Mouse (Mus musculus) stomach, postnatal 0 days (tissue): ENCODE results near the gene Tmed10. TPM values are rescaled to one million over a fixed set of nuclear protein-coding genes. Genes with fewer than 3 reads are reported as not detected.

Experiments
- ATAC-seq: fragments of 200-750 bp; cut with Nextera tagmentation; 2 replicates; pipeline ENCODE4 v1.8.0; 2017; ENCODE audit not compliant: low FRiP score, low TSS enrichment
- DNase-seq: peaks from one replicate; pipeline ENCODE4 v3.0.0-alpha.2; 2016; ENCODE audit warnings: low spot score
- H3K27ac ChIP-seq: fragments of 300-500 bp; sonication (generic); replicated peaks from 2 replicates; pipeline ENCODE4 v1.5.1; 2014; ENCODE audit warnings: mild to moderate bottlenecking, control low read depth
- H3K27me3 ChIP-seq: fragments of 300-500 bp; sonication (generic); 2 replicates; pipeline ENCODE4 v1.6.1; 2014; ENCODE audit warnings: low read length; ENCODE audit not compliant: control insufficient read depth, insufficient read depth
- H3K36me3 ChIP-seq: fragments of 300-500 bp; sonication (generic); 2 replicates; pipeline ENCODE4 v1.6.1; 2014; ENCODE audit warnings: low read length, mixed read lengths; ENCODE audit not compliant: control insufficient read depth, insufficient read depth
- H3K4me1 ChIP-seq: fragments of 300-500 bp; sonication (generic); replicated peaks from 2 replicates; pipeline ENCODE4 v1.6.1; 2014; ENCODE audit warnings: antibody characterized with exemption; ENCODE audit not compliant: control insufficient read depth, insufficient read depth
- H3K4me2 ChIP-seq: fragments of 300-500 bp; sonication (generic); replicated peaks from 2 replicates; pipeline ENCODE4 v1.6.1; 2014; ENCODE audit warnings: low read depth, mild to moderate bottlenecking, control low read depth, moderate library complexity
- H3K4me3 ChIP-seq: fragments of 300-500 bp; sonication (generic); 2 replicates; pipeline ENCODE4 v1.5.1; 2014; ENCODE audit warnings: low read depth, low read length, control low read depth
- H3K9ac ChIP-seq: fragments of 300-500 bp; sonication (generic); 2 replicates; pipeline ENCODE4 v1.6.1; 2014; ENCODE audit warnings: mild to moderate bottlenecking, low read length, control low read depth, mixed read lengths
- H3K9me3 ChIP-seq: fragments of 300-500 bp; sonication (generic); 2 replicates; pipeline ENCODE4 v1.6.1; 2016; ENCODE audit warnings: low read length; ENCODE audit not compliant: control insufficient read depth
- CTCF ChIP-seq: IDR thresholded peaks from 2 replicates; pipeline ENCODE4 v1.5.1; 2016; ENCODE audit warnings: antibody characterized with exemption, low read depth, mild to moderate bottlenecking, moderate library complexity
- EP300 ChIP-seq: optimal IDR thresholded peaks from 2 replicates; pipeline ENCODE3; 2016; ENCODE audit warnings: antibody characterized with exemption
- WGBS: fragments of 180-500 bp; shearing (Covaris S2); extraction: QIAGEN DNeasy Blood & Tissue Kit; methylation state at CpG from one replicate; pipeline ENCODE4 v1.1.7; 2014; 5-methylcytosine and 5-hydroxymethylcytosine counted together
- polyA plus RNA-seq: library from polyadenylated mRNA; unstranded; fragments of >200 nt; fragmentation: Nextera tagmentation; extraction: Ambion mirVana; gene quantifications from 2 replicates; pipeline ENCODE4 v1.2.1, GENCODE M21; 2015

Tmed10 gene
- polyA plus RNA-seq, 1 experiment from 2014 or later: 370 TPM

GRCm38 (mm10) chr12:85381570-85381969 lies 6.9 kb upstream of the Tmed10 start:
- 75% methylated on average over 6 of the region's 6 CpGs for WGBS
- H3K36me3 ChIP-seq: no peaks in the 10 kb centered on the region
- no peak overlapping the region for H3K4me2 ChIP-seq
- peaks cover 2% of the 10 kb centered on the region; the same call in 1 of the 2 replicates for H3K4me1 ChIP-seq
- no peaks in the 10 kb centered on the region for H3K27me3 ChIP-seq
- ATAC-seq: no peak
- no peak overlapping the region for H3K27ac ChIP-seq
- no peak overlapping the region for H3K4me3 ChIP-seq
- TF ChIP-seq EP300: no peak
- no peak for TF ChIP-seq CTCF
- no peak for DNase-seq
- no peak overlapping the region for H3K9ac ChIP-seq
- H3K9me3 ChIP-seq: no peaks in the 10 kb centered on the region

- ATAC-seq: no peak
- DNase-seq: no peak
- 79% methylated on average over 7 of the region's 7 CpGs for WGBS
These were observed 6.3 kb upstream of the Tmed10 start for GRCm38 (mm10) chr12:85380942-85381341.

DNA sequence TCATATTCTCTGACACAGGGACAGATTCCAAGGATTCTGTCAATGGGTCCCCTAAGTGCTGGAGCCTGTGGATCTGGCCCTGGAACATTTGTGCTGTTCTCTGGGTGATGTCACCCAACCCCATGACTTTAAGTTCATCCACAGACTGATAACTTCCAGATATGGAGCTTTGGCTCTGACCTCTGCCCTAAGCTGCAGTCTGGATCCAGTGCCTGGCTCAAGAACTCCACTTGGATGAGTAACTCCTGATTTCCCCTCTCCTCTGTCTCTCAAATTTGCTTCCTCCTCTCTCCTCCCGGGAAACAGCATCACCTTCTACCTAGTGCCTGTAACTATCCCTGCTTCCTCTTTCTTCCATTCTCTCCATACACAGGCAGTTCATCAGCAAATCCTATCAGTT lies 5.7 kb upstream of the Tmed10 start:
- H3K4me2 ChIP-seq: no peak overlapping the region
- no peak overlapping the region for H3K9ac ChIP-seq
- no peaks in the 10 kb centered on the region for H3K27me3 ChIP-seq
- no peaks in the 10 kb centered on the region; the same call in 1 of the 2 replicates for H3K4me1 ChIP-seq
- no peak for ATAC-seq
- no peaks in the 10 kb centered on the region for H3K9me3 ChIP-seq
- TF ChIP-seq EP300 (no peak), CTCF (no peak)
- no peak overlapping the region for H3K4me3 ChIP-seq
- DNase-seq: no peak
- peak overlapping the region; percentile 49; the same call in 1 of the 2 replicates for H3K27ac ChIP-seq
- H3K36me3 ChIP-seq: no peaks in the 10 kb centered on the region
- WGBS: 33% methylated on average over 1 of the region's 1 CpGs

More at GRCm38 (mm10) chr12:85380942-85381341, 6.3 kb upstream of the Tmed10 start:
- Histone ChIP-seq H3K4me3 (no peak overlapping the region), H3K27me3 (no peaks in the 10 kb centered on the region), H3K4me1 (peaks cover 2% of the 10 kb centered on the region; the same call in 1 of the 2 replicates), H3K4me2 (no peak overlapping the region), H3K9ac (no peak overlapping the region), H3K9me3 (no peaks in the 10 kb centered on the region), H3K36me3 (no peaks in the 10 kb centered on the region), H3K27ac (no peak overlapping the region)
- TF ChIP-seq EP300 (no peak), CTCF (peak; percentile 48)

DNA sequence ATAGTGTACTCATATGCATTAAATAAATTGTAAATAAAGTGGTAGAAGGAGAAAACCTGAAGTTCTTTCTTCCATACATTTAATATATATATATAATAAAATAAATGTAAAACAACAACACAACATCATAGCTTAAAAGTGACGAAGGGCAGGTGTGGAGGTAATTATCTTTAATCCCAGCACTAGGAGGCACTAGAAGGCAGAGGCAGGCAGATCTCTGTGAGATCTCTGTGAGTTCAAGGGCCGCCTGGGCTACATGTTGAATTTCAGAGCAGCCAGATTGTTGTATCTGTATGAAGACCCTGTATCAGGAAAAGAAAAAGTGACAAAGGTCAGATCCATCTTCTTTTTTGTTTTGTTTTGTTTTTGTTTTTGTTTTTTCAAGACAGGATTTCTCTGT lies 3.6 kb upstream of the Tmed10 start:
- TF ChIP-seq EP300 (no peak), CTCF (peak; percentile 30)
- no peak overlapping the region for H3K9ac ChIP-seq
- H3K4me3 ChIP-seq: no peak overlapping the region
- H3K27ac ChIP-seq: no peak overlapping the region
- no peak for DNase-seq
- H3K4me2 ChIP-seq: no peak overlapping the region
- 90% methylated on average over 2 of the region's 2 CpGs for WGBS
- H3K9me3 ChIP-seq: no peaks in the 10 kb centered on the region
- H3K27me3 ChIP-seq: no peaks in the 10 kb centered on the region
- H3K4me1 ChIP-seq: no peaks in the 10 kb centered on the region
- no peaks in the 10 kb centered on the region for H3K36me3 ChIP-seq
- ATAC-seq: no peak

- ATAC-seq: peak; percentile 87
These were observed 771 bp downstream of the Tmed10 start for GRCm38 (mm10) chr12:85373591-85374560.

More at GRCm38 (mm10) chr12:85373591-85374560, 771 bp downstream of the Tmed10 start:
- 3% methylated on average over 49 of the region's 53 CpGs for WGBS
- Histone ChIP-seq H3K9me3 (no peaks in the 10 kb centered on the region), H3K27me3 (no peaks in the 10 kb centered on the region), H3K4me2 (peak overlapping the region; percentile 69), H3K4me3 (peak overlapping the region; percentile 75), H3K4me1 (0 out of 2 replicates have a peak, but pooled peaks cover 2% of the 10 kb centered on the region), H3K27ac (peak overlapping the region; percentile 95), H3K36me3 (no peaks in the 10 kb centered on the region), H3K9ac (peak overlapping the region; percentile 88)
- no peak for TF ChIP-seq EP300
- no peak for TF ChIP-seq CTCF
- DNase-seq: peak; percentile 85
